27 mouse cellular contexts compared by ENCODE assay signal in genomic region chr17:45341573-45341972, GRCm38 (mm10).
A peak's percentile ranks its signal among the peaks of the same experiment; 100 is the strongest.
DNase-seq lines count a peak whose midpoint lies in the region; ATAC-seq lines count a peak whose summit lies in the region.
"Had no signal": no experiment of that assay in that cellular context is flagged by ENCODE, and none has a peak within 500 bp of the region (broad histone marks: within the 10 kb centered on the region; RNA-seq: fewer than 3 reads in every experiment).

No protein-coding gene starts in this region.

- H3K36me3 ChIP-seq in forebrain, embryonic 13.5 days (ENCODE audit: poor library complexity, severe bottlenecking) = no peaks in the 10 kb centered on the region
- no peaks in the 10 kb centered on the region for H3K36me3 ChIP-seq in forebrain, embryonic 11.5 days (ENCODE audit: control insufficient read depth, insufficient read depth, low read length)
- H3K36me3 ChIP-seq in midbrain, embryonic 11.5 days (ENCODE audit: control insufficient read depth, insufficient read depth, low read length) = no peaks in the 10 kb centered on the region
- H3K36me3 ChIP-seq in midbrain, embryonic 10.5 days = no peaks in the 10 kb centered on the region
- H3K36me3 ChIP-seq in embryonic facial prominence, embryonic 10.5 days (replicated peaks) = no peaks in the 10 kb centered on the region
- H3K36me3 ChIP-seq: heart, embryonic 12.5 days; heart, embryonic 15.5 days; hindbrain, embryonic 10.5 days; hindbrain, embryonic 13.5 days; intestine, embryonic 15.5 days had no signal

- no peaks in the 10 kb centered on the region for H3K9me3 ChIP-seq in forebrain, embryonic 13.5 days (replicated peaks)
- H3K9me3 ChIP-seq in forebrain, embryonic 11.5 days (ENCODE audit: control insufficient read depth, low read length) = no peaks in the 10 kb centered on the region
- H3K9me3 ChIP-seq in midbrain, embryonic 11.5 days (ENCODE audit: control insufficient read depth, low read length) = no peaks in the 10 kb centered on the region
- H3K9me3 ChIP-seq in midbrain, embryonic 10.5 days (replicated peaks) = no peaks in the 10 kb centered on the region
- peaks cover 6% of the 10 kb centered on the region; the same call in 1 of the 2 replicates for H3K9me3 ChIP-seq in embryonic facial prominence, embryonic 10.5 days
- H3K9me3 ChIP-seq: heart, embryonic 15.5 days; intestine, embryonic 15.5 days had no signal

- ATAC-seq in forebrain, embryonic 13.5 days = peak; percentile 67; the same call in 1 of the 2 replicates
- no peak for ATAC-seq in forebrain, embryonic 11.5 days (replicated peaks; ENCODE audit: low FRiP score)
- ATAC-seq in midbrain, embryonic 11.5 days (ENCODE audit: low FRiP score) = no peak
- ATAC-seq: activated CD4-positive, CD25-positive, alpha-beta regulatory T cell, adult 4 months; hindbrain, embryonic 16.5 days had no signal

- H3K27ac ChIP-seq in forebrain, embryonic 13.5 days = no peak overlapping the region
- H3K27ac ChIP-seq in forebrain, embryonic 11.5 days (ENCODE audit: low read depth, low read length) = no peak overlapping the region
- no peak overlapping the region for H3K27ac ChIP-seq in midbrain, embryonic 11.5 days (ENCODE audit: low read depth, low read length)
- no peak overlapping the region for H3K27ac ChIP-seq in midbrain, embryonic 10.5 days (replicated peaks)
- 0 out of 2 replicates have a peak overlapping the region, but pooled peaks have one; percentile 4 for H3K27ac ChIP-seq in embryonic facial prominence, embryonic 10.5 days (replicated peaks)
- H3K27ac ChIP-seq: heart, embryonic 15.5 days; hindbrain, embryonic 13.5 days; intestine, embryonic 15.5 days had no signal

- H3K4me2 ChIP-seq in forebrain, embryonic 13.5 days = no peak overlapping the region
- H3K4me2 ChIP-seq in forebrain, embryonic 11.5 days (ENCODE audit: low read depth, low read length, severe bottlenecking) = no peak overlapping the region
- no peak overlapping the region for H3K4me2 ChIP-seq in midbrain, embryonic 11.5 days
- H3K4me2 ChIP-seq: heart, embryonic 12.5 days; heart, embryonic 15.5 days; hindbrain, embryonic 13.5 days; intestine, embryonic 15.5 days had no signal

- WGBS in forebrain, embryonic 13.5 days = 12% methylated on average over 6 of the region's 6 CpGs
- WGBS in forebrain, embryonic 11.5 days = 41% methylated on average over 6 of the region's 6 CpGs
- 52% methylated on average over 6 of the region's 6 CpGs for WGBS in midbrain, embryonic 11.5 days
- 69% methylated on average over 6 of the region's 6 CpGs for WGBS in midbrain, embryonic 10.5 days
- WGBS in embryonic facial prominence, embryonic 10.5 days = 67% methylated on average over 6 of the region's 6 CpGs

- no peaks in the 10 kb centered on the region for H3K27me3 ChIP-seq in forebrain, embryonic 13.5 days
- no peaks in the 10 kb centered on the region for H3K27me3 ChIP-seq in forebrain, embryonic 11.5 days (ENCODE audit: control insufficient read depth, insufficient read depth, low read length)
- no peaks in the 10 kb centered on the region for H3K27me3 ChIP-seq in midbrain, embryonic 11.5 days (ENCODE audit: control insufficient read depth, insufficient read depth, low read length)
- H3K27me3 ChIP-seq in midbrain, embryonic 10.5 days (ENCODE audit: low read depth, poor library complexity, severe bottlenecking) = no peaks in the 10 kb centered on the region
- peaks cover 25% of the 10 kb centered on the region; the same call in 1 of the 2 replicates for H3K27me3 ChIP-seq in embryonic facial prominence, embryonic 10.5 days (replicated peaks; ENCODE audit: low read depth, poor library complexity, severe bottlenecking)
- H3K27me3 ChIP-seq: heart, embryonic 12.5 days; heart, embryonic 15.5 days; hindbrain, embryonic 13.5 days; intestine, embryonic 15.5 days had no signal

- no peak overlapping the region for H3K9ac ChIP-seq in forebrain, embryonic 13.5 days
- no peak overlapping the region for H3K9ac ChIP-seq in forebrain, embryonic 11.5 days (ENCODE audit: low read length)
- no peak overlapping the region for H3K9ac ChIP-seq in midbrain, embryonic 11.5 days (ENCODE audit: low read length)
- H3K9ac ChIP-seq: heart, embryonic 12.5 days; heart, embryonic 15.5 days; hindbrain, embryonic 13.5 days; intestine, embryonic 15.5 days had no signal

- peaks cover 15% of the 10 kb centered on the region for H3K4me1 ChIP-seq in forebrain, embryonic 13.5 days
- H3K4me1 ChIP-seq in forebrain, embryonic 11.5 days (replicated peaks; ENCODE audit: control insufficient read depth, insufficient read depth, low read length) = 0 out of 2 replicates have a peak, but pooled peaks cover 3% of the 10 kb centered on the region
- no peaks in the 10 kb centered on the region for H3K4me1 ChIP-seq in midbrain, embryonic 11.5 days (ENCODE audit: control insufficient read depth, insufficient read depth, low read length)
- H3K4me1 ChIP-seq in midbrain, embryonic 10.5 days = peaks cover 6% of the 10 kb centered on the region
- H3K4me1 ChIP-seq in embryonic facial prominence, embryonic 10.5 days = peaks cover 31% of the 10 kb centered on the region
- H3K4me1 ChIP-seq: heart, embryonic 15.5 days; hindbrain, embryonic 10.5 days; hindbrain, embryonic 13.5 days; intestine, embryonic 15.5 days had no signal

- no peak for DNase-seq in forebrain, embryonic 11.5 days (ENCODE audit: low spot score)
- DNase-seq in midbrain, embryonic 11.5 days (ENCODE audit: low spot score, missing footprints) = peak; percentile 76
- no peak for DNase-seq in midbrain, embryonic 10.5 days (ENCODE audit: low spot score)
- no peak for DNase-seq in embryonic facial prominence, embryonic 10.5 days (ENCODE audit: low spot score)
- DNase-seq in adrenal gland, postnatal 36 days = no peak
- DNase-seq: adrenal gland, adult 8-10 months; adrenal gland, postnatal 25 days; B cell, adult 2 months; cerebellum, adult 11-12 months; cerebellum, adult 8-10 months; cerebellum, postnatal 10 days; cerebellum, postnatal 36 days; embryo, embryonic 11 days; gastrocnemius, postnatal 25 days; heart, adult 18-20 months; heart, postnatal 10 days; heart, postnatal 36 days; kidney, adult 11 months; kidney, adult 8-10 months had no signal

- H3K4me3 ChIP-seq in forebrain, embryonic 13.5 days = no peak overlapping the region
- no peak overlapping the region for H3K4me3 ChIP-seq in forebrain, embryonic 11.5 days (ENCODE audit: low read depth, low read length)
- H3K4me3 ChIP-seq in midbrain, embryonic 11.5 days (ENCODE audit: low read depth, low read length) = no peak overlapping the region
- H3K4me3 ChIP-seq in midbrain, embryonic 10.5 days = no peak overlapping the region
- no peak overlapping the region for H3K4me3 ChIP-seq in embryonic facial prominence, embryonic 10.5 days
- H3K4me3 ChIP-seq: heart, embryonic 12.5 days; heart, embryonic 15.5 days; hindbrain, embryonic 10.5 days; hindbrain, embryonic 13.5 days; intestine, embryonic 15.5 days had no signal
